Mouse (Mus musculus) embryonic facial prominence, embryonic 12.5 days (tissue): ENCODE results near the gene Eda. TPM values are rescaled to one million over a fixed set of nuclear protein-coding genes. Genes with fewer than 3 reads are reported as not detected.

Experiments used
- ATAC-seq: fragments of 200-750 bp; cut with Nextera tagmentation; 2 replicates; pipeline ENCODE4 v1.8.0; 2017; ENCODE audit not compliant: insufficient number of reproducible peaks, insufficient read depth, low FRiP score, low TSS enrichment
- H3K27ac ChIP-seq: fragments of 300-500 bp; sonication (generic); 2 replicates; pipeline ENCODE4 v1.5.1; 2016; ENCODE audit warnings: mild to moderate bottlenecking
- H3K27me3 ChIP-seq: fragments of 300-500 bp; sonication (generic); 2 replicates; pipeline ENCODE4 v1.6.1; 2016; ENCODE audit warnings: mild to moderate bottlenecking, moderate library complexity
- H3K36me3 ChIP-seq: fragments of 300-500 bp; sonication (generic); 2 replicates; pipeline ENCODE4 v1.6.1; 2016; ENCODE audit warnings: mild to moderate bottlenecking
- H3K4me1 ChIP-seq: fragments of 300-500 bp; sonication (generic); 2 replicates; pipeline ENCODE4 v1.6.1; 2016
- H3K4me2 ChIP-seq: fragments of 300-500 bp; sonication (generic); replicated peaks from 2 replicates; pipeline ENCODE4 v1.6.1; 2016; ENCODE audit warnings: mild to moderate bottlenecking, moderate library complexity
- H3K4me3 ChIP-seq: fragments of 300-500 bp; sonication (generic); 2 replicates; pipeline ENCODE4 v1.5.1; 2016; ENCODE audit warnings: mild to moderate bottlenecking
- H3K9ac ChIP-seq: fragments of 300-500 bp; sonication (generic); 2 replicates; pipeline ENCODE4 v1.6.1; 2016; ENCODE audit warnings: mild to moderate bottlenecking, moderate library complexity
- H3K9me3 ChIP-seq: fragments of 300-500 bp; sonication (generic); 2 replicates; pipeline ENCODE4 v1.6.1; 2016; ENCODE audit warnings: mild to moderate bottlenecking, moderate library complexity
- WGBS: fragments of 180-500 bp; shearing (Covaris S2); methylation state at CpG from one replicate; pipeline ENCODE4 v1.1.7; 2016; 5-methylcytosine and 5-hydroxymethylcytosine counted together
- polyA plus RNA-seq: library from polyadenylated mRNA; unstranded; fragments of >200 nt; fragmentation: Nextera tagmentation; extraction: Ambion mirVana; gene quantifications from 2 replicates; pipeline ENCODE4 v1.2.1, GENCODE M21; 2016

Eda gene
- 3.1 and 3.4 TPM in 2 replicates for polyA plus RNA-seq

GRCm38 (mm10) chrX:99975250-99975984 lies at the start of gene Eda:
TSS of gene Eda (plus strand) at chrX:99975606.
- Histone ChIP-seq H3K4me2 (peak within 1 kb of the TSS; percentile 80), H3K36me3 (no peaks in the 10 kb centered on the region), H3K9ac (peak within 1 kb of the TSS; percentile 48), H3K9me3 (no peaks in the 10 kb centered on the region), H3K27ac (no peak within 1 kb of the TSS), H3K4me1 (no peaks in the 10 kb centered on the region), H3K4me3 (peak within 1 kb of the TSS; percentile 50), H3K27me3 (peaks cover 9% of the 10 kb centered on the region; the same call in 1 of the 2 replicates)
- 22% methylated on average over 40 of the region's 49 CpGs for WGBS
- peak; percentile 97 for ATAC-seq

GRCm38 (mm10) chrX:99961002-99961401 lies 14.4 kb upstream of the Eda start:
- no peaks in the 10 kb centered on the region for H3K4me1 ChIP-seq
- WGBS: 50% methylated on average over 4 of the region's 4 CpGs
- H3K36me3 ChIP-seq: no peaks in the 10 kb centered on the region
- peaks cover 3% of the 10 kb centered on the region; the same call in 1 of the 2 replicates for H3K27me3 ChIP-seq
- no peak overlapping the region for H3K27ac ChIP-seq
- H3K9me3 ChIP-seq: no peaks in the 10 kb centered on the region
- H3K4me2 ChIP-seq: no peak overlapping the region
- H3K4me3 ChIP-seq: no peak overlapping the region
- no peak for ATAC-seq
- H3K9ac ChIP-seq: no peak overlapping the region

- no peak overlapping the region for H3K27ac ChIP-seq
- H3K4me3 ChIP-seq: no peak overlapping the region
- H3K27me3 ChIP-seq: peaks cover under 1% of the 10 kb centered on the region; the same call in 1 of the 2 replicates
- WGBS: 89% methylated on average over 1 of the region's 1 CpGs
- no peaks in the 10 kb centered on the region for H3K36me3 ChIP-seq
- no peak for ATAC-seq
- H3K9me3 ChIP-seq: no peaks in the 10 kb centered on the region
- no peaks in the 10 kb centered on the region for H3K4me1 ChIP-seq
- no peak overlapping the region for H3K9ac ChIP-seq
- no peak overlapping the region for H3K4me2 ChIP-seq
Measured at GRCm38 (mm10) chrX:99970111-99970510, 5.3 kb upstream of the Eda start.

GRCm38 (mm10) chrX:99974381-99974780 lies 1.0 kb upstream of the Eda start:
- Histone ChIP-seq H3K4me3 (no peak overlapping the region), H3K27me3 (peaks cover 9% of the 10 kb centered on the region; the same call in 1 of the 2 replicates), H3K9ac (no peak overlapping the region), H3K4me2 (0 out of 2 replicates have a peak overlapping the region, but pooled peaks have one; percentile 80), H3K27ac (no peak overlapping the region), H3K36me3 (no peaks in the 10 kb centered on the region), H3K4me1 (no peaks in the 10 kb centered on the region), H3K9me3 (no peaks in the 10 kb centered on the region)
- no peak for ATAC-seq
- WGBS: 42% methylated on average over 3 of the region's 3 CpGs

GRCm38 (mm10) chrX:99974803-99975202 lies 603 bp upstream of the Eda start:
- peak overlapping the region; percentile 50; the same call in 1 of the 2 replicates for H3K4me3 ChIP-seq
- 26% methylated on average over 5 of the region's 5 CpGs for WGBS
- no peak overlapping the region for H3K27ac ChIP-seq
- no peaks in the 10 kb centered on the region for H3K4me1 ChIP-seq
- no peak overlapping the region for H3K9ac ChIP-seq
- H3K9me3 ChIP-seq: no peaks in the 10 kb centered on the region
- H3K36me3 ChIP-seq: no peaks in the 10 kb centered on the region
- peaks cover 9% of the 10 kb centered on the region; the same call in 1 of the 2 replicates for H3K27me3 ChIP-seq
- H3K4me2 ChIP-seq: peak overlapping the region; percentile 80
- ATAC-seq: no peak

GRCm38 (mm10) chrX:99975985-99976924 lies 849 bp downstream of the Eda start:
- 16% methylated on average over 46 of the region's 48 CpGs for WGBS
- no peaks in the 10 kb centered on the region for H3K4me1 ChIP-seq
- no peaks in the 10 kb centered on the region for H3K9me3 ChIP-seq
- no peaks in the 10 kb centered on the region for H3K36me3 ChIP-seq
- peaks cover 9% of the 10 kb centered on the region; the same call in 1 of the 2 replicates for H3K27me3 ChIP-seq
- H3K9ac ChIP-seq: peak overlapping the region; percentile 48
- H3K4me2 ChIP-seq: peak overlapping the region; percentile 80
- H3K27ac ChIP-seq: no peak overlapping the region
- peak overlapping the region; percentile 50 for H3K4me3 ChIP-seq
- ATAC-seq: peak; percentile 42; the same call in 1 of the 2 replicates

- H3K4me1 ChIP-seq: no peaks in the 10 kb centered on the region
- WGBS: 75% methylated on average over 2 of the region's 2 CpGs
- H3K27me3 ChIP-seq: peaks cover 9% of the 10 kb centered on the region; the same call in 1 of the 2 replicates
- ATAC-seq: no peak
- H3K9me3 ChIP-seq: no peaks in the 10 kb centered on the region
- H3K9ac ChIP-seq: no peak overlapping the region
- no peaks in the 10 kb centered on the region for H3K36me3 ChIP-seq
- H3K4me3 ChIP-seq: no peak overlapping the region
- H3K27ac ChIP-seq: no peak overlapping the region
- H3K4me2 ChIP-seq: no peak overlapping the region
Measured at GRCm38 (mm10) chrX:99978354-99978753, 2.9 kb downstream of the Eda start.

GRCm38 (mm10) chrX:99993434-99993833 lies 18.0 kb downstream of the Eda start:
- H3K4me2 ChIP-seq: no peak overlapping the region
- no peaks in the 10 kb centered on the region for H3K4me1 ChIP-seq
- H3K9me3 ChIP-seq: no peaks in the 10 kb centered on the region
- H3K27ac ChIP-seq: no peak overlapping the region
- no peaks in the 10 kb centered on the region for H3K27me3 ChIP-seq
- no peak overlapping the region for H3K4me3 ChIP-seq
- H3K36me3 ChIP-seq: no peaks in the 10 kb centered on the region
- no peak for ATAC-seq
- no peak overlapping the region for H3K9ac ChIP-seq
- 84% methylated on average over 1 of the region's 1 CpGs for WGBS

- no peak overlapping the region for H3K27ac ChIP-seq
- no peak overlapping the region for H3K9ac ChIP-seq
- no peak for ATAC-seq
- H3K36me3 ChIP-seq: no peaks in the 10 kb centered on the region
- WGBS: 87% methylated on average over 2 of the region's 2 CpGs
- no peaks in the 10 kb centered on the region for H3K4me1 ChIP-seq
- H3K27me3 ChIP-seq: no peaks in the 10 kb centered on the region
- no peak overlapping the region for H3K4me2 ChIP-seq
- no peaks in the 10 kb centered on the region for H3K9me3 ChIP-seq
- H3K4me3 ChIP-seq: no peak overlapping the region
Measured at GRCm38 (mm10) chrX:99999342-99999741, 23.9 kb downstream of the Eda start.

GRCm38 (mm10) chrX:100118362-100118761 lies 143.0 kb downstream of the Eda start:
- H3K4me3 ChIP-seq: no peak overlapping the region
- 0 out of 2 replicates have a peak, but pooled peaks cover 3% of the 10 kb centered on the region for H3K27me3 ChIP-seq
- no peaks in the 10 kb centered on the region for H3K36me3 ChIP-seq
- no peak overlapping the region for H3K4me2 ChIP-seq
- no peak overlapping the region for H3K9ac ChIP-seq
- no peaks in the 10 kb centered on the region for H3K9me3 ChIP-seq
- 9% methylated on average over 1 of the region's 1 CpGs for WGBS
- H3K27ac ChIP-seq: no peak overlapping the region
- no peaks in the 10 kb centered on the region for H3K4me1 ChIP-seq
- no peak for ATAC-seq

GRCm38 (mm10) chrX:100195286-100195685 lies 219.9 kb downstream of the Eda start:
- Histone ChIP-seq H3K27me3 (no peaks in the 10 kb centered on the region), H3K4me1 (no peaks in the 10 kb centered on the region), H3K9me3 (no peaks in the 10 kb centered on the region), H3K4me2 (no peak overlapping the region), H3K9ac (no peak overlapping the region), H3K4me3 (no peak overlapping the region), H3K36me3 (no peaks in the 10 kb centered on the region), H3K27ac (no peak overlapping the region)
- WGBS: 22% methylated on average over 2 of the region's 2 CpGs
- no peak for ATAC-seq
